Mouse (Mus musculus) MEL (cell line): Measurements from ENCODE around the gene Msi2. TPM values are rescaled to one million over a fixed set of nuclear protein-coding genes. Genes with fewer than 3 reads are reported as not detected.

Experiments
- DNase-seq: peaks from one replicate; pipeline ENCODE4 v3.0.0; 2011; ENCODE audit warnings: low read depth, low spot score
- H3K27ac ChIP-seq: 2 replicates; pipeline ENCODE4 v1.5.1; 2012; ENCODE audit warnings: low read depth, mild to moderate bottlenecking, control low read depth, low read length, moderate library complexity; ENCODE audit not compliant: control insufficient read depth
- H3K27me3 ChIP-seq, 2 experiments: fragments of 150-350 bp in 1 of 2; sonication (generic) in 1 of 2; 2 replicates each; pipeline ENCODE4 v1.6.1; 2012; ENCODE audit warnings: low read length in 2 of 2, mild to moderate bottlenecking in 2 of 2, improper control_type of control experiment in 1 of 2, moderate library complexity in 1 of 2; ENCODE audit not compliant: insufficient read depth in 2 of 2, control insufficient read depth in 1 of 2
- H3K36me3 ChIP-seq, 2 experiments: 2 replicates each; pipeline ENCODE4 v1.6.1; 2012 to 2014; ENCODE audit warnings: low read length in 2 of 2, improper control_type of control experiment in 1 of 2, inconsistent platforms in 1 of 2, mild to moderate bottlenecking in 1 of 2; ENCODE audit not compliant: insufficient read depth in 2 of 2, control insufficient read depth in 1 of 2
- H3K4me1 ChIP-seq, 2 experiments: fragments of 150-350 bp in 1 of 2; sonication (generic) in 1 of 2; 2 replicates each; pipeline ENCODE4 v1.6.1; 2012; ENCODE audit warnings: low read length in 2 of 2, improper control_type of control experiment in 1 of 2, mild to moderate bottlenecking in 1 of 2; ENCODE audit not compliant: insufficient read depth in 2 of 2, control insufficient read depth in 1 of 2
- H3K4me3 ChIP-seq, 2 experiments: fragments of 150-350 bp in 1 of 2; sonication (generic) in 1 of 2; 2 replicates each; pipeline ENCODE4 v1.5.1; 2012; ENCODE audit warnings: low read depth in 2 of 2, low read length in 2 of 2, mild to moderate bottlenecking in 2 of 2, moderate library complexity in 2 of 2, control low read depth in 1 of 2, improper control_type of control experiment in 1 of 2; ENCODE audit not compliant: control insufficient read depth in 1 of 2, insufficient read depth in 1 of 2
- H3K79me2 ChIP-seq: 2 replicates; pipeline ENCODE4 v1.6.1; 2012; ENCODE audit warnings: mild to moderate bottlenecking, low read length, moderate library complexity; ENCODE audit not compliant: control insufficient read depth, poor library complexity, insufficient read depth
- H3K9ac ChIP-seq: 2 replicates; pipeline ENCODE4 v1.6.1; 2012; ENCODE audit warnings: low read depth, mild to moderate bottlenecking, control low read depth, low read length, moderate library complexity; ENCODE audit not compliant: control insufficient read depth, poor library complexity, severe bottlenecking
- H3K9me3 ChIP-seq: fragments of 150-350 bp; sonication (generic); replicated peaks from 2 replicates; pipeline ENCODE4 v1.6.1; 2012; ENCODE audit warnings: mild to moderate bottlenecking, low read length, improper control_type of control experiment, moderate library complexity; ENCODE audit not compliant: insufficient read depth
- EP300 ChIP-seq, 2 experiments: IDR thresholded peaks; 2 replicates each; pipeline ENCODE4 v1.6.1; 2011; ENCODE audit warnings: improper control_type of control experiment in 2 of 2, low read length in 2 of 2, low read depth in 1 of 2, mild to moderate bottlenecking in 1 of 2
- ETS1 ChIP-seq: IDR thresholded peaks from 2 replicates; pipeline ENCODE4 v1.6.1; 2012; ENCODE audit warnings: low read depth, mild to moderate bottlenecking, inconsistent platforms, low read length, improper control_type of control experiment, moderate library complexity
- GATA1 ChIP-seq: IDR thresholded peaks from 2 replicates; pipeline ENCODE4 v1.6.1; 2011; ENCODE audit warnings: low read depth, low read length, improper control_type of control experiment
- MAX ChIP-seq: IDR thresholded peaks from 2 replicates; pipeline ENCODE4 v1.6.1; 2011; ENCODE audit warnings: low read length, improper control_type of control experiment
- NRF1 ChIP-seq: IDR thresholded peaks from 2 replicates; pipeline ENCODE4 v1.6.1; 2014; ENCODE audit warnings: low read depth, mild to moderate bottlenecking, inconsistent platforms, low read length, improper control_type of control experiment, moderate library complexity; ENCODE audit not compliant: poor library complexity, insufficient read depth, severe bottlenecking
- POLR2A ChIP-seq, 2 experiments: IDR thresholded peaks; 2 replicates each; pipeline ENCODE4 v1.6.1; 2011 to 2012; ENCODE audit warnings: low read length in 2 of 2, mild to moderate bottlenecking in 2 of 2, control low read depth in 1 of 2, improper control_type of control experiment in 1 of 2, low read depth in 1 of 2, moderate library complexity in 1 of 2; ENCODE audit not compliant: control insufficient read depth in 1 of 2, insufficient read depth in 1 of 2, poor library complexity in 1 of 2
- POLR2AphosphoS2 ChIP-seq: IDR thresholded peaks from 2 replicates; pipeline ENCODE4 v1.6.1; 2011; ENCODE audit warnings: low read length, improper control_type of control experiment
- RAD21 ChIP-seq: IDR thresholded peaks from 2 replicates; pipeline ENCODE4 v1.6.1; 2011; ENCODE audit warnings: mild to moderate bottlenecking, low read depth, low read length, improper control_type of control experiment
- SIN3A ChIP-seq: IDR thresholded peaks from 2 replicates; pipeline ENCODE4 v1.6.1; 2012; ENCODE audit warnings: low read length, improper control_type of control experiment, inconsistent platforms
- TAL1 ChIP-seq: IDR thresholded peaks from 2 replicates; pipeline ENCODE4 v1.6.1; 2012; ENCODE audit warnings: mild to moderate bottlenecking, inconsistent platforms, low read length, moderate library complexity, mixed read lengths
- TCF12 ChIP-seq: IDR thresholded peaks from 2 replicates; pipeline ENCODE4 v1.6.1; 2014; ENCODE audit warnings: low read depth, mild to moderate bottlenecking, inconsistent platforms, low read length, improper control_type of control experiment, moderate library complexity
- ZC3H11A ChIP-seq: IDR thresholded peaks from 2 replicates; pipeline ENCODE4 v1.6.1; 2012; ENCODE audit warnings: low read depth, mild to moderate bottlenecking, inconsistent platforms, low read length, improper control_type of control experiment
- ZMIZ1 ChIP-seq: IDR thresholded peaks from 2 replicates; pipeline ENCODE4 v1.6.1; 2012; ENCODE audit warnings: low read depth, mild to moderate bottlenecking, inconsistent platforms, low read length, improper control_type of control experiment, moderate library complexity
- ZNF384 ChIP-seq: IDR thresholded peaks from 2 replicates; pipeline ENCODE4 v1.6.1; 2012; ENCODE audit warnings: low read depth, mild to moderate bottlenecking, inconsistent platforms, low read length, improper control_type of control experiment
- polyA plus RNA-seq, 2 experiments: library from polyadenylated mRNA; stranded (reverse) in 1 of 2; unstranded in 1 of 2; fragments of >175 nt in 1 of 2; fragments of >200 nt in 1 of 2; gene quantifications; 2 replicates each; pipeline versions ENCODE4 v1.2.1 to v1.2.4; 2012; ENCODE audit warnings: low replicate concordance in 2 of 2, low read depth in 1 of 2; ENCODE audit not compliant: insufficient read length in 2 of 2, insufficient read depth in 1 of 2, missing spikeins in 1 of 2
- total RNA-seq: library from RNA; depleted of rRNA; stranded (reverse); fragments of 300-350 nt; gene quantifications from 2 replicates; pipeline ENCODE4 v1.2.3, GENCODE M21; 2012

Gene Msi2
- total and polyA plus RNA-seq, 3 experiments: 16.2 to 29.7 TPM; not detected in 1

DNA sequence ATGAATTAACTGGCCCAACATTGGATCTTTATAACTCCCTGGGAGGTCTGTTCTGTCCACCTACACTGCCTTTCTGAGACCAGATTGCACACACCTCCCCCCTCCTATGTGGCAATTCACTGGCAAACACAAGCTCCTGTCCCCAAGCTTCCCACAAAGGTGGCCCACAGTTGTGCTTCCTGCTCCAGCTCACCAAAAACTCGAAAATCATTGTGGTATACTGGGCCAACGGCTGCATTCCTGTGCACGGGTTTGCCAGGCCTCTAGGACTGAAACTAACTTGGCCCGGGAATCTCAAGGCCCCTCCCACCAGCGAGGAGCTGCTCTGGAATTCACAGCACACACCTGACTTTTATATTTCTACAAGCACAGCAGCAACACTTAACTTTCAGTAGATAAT is 31.3 kb downstream of the Msi2 start:
- no peaks in the 10 kb centered on the region for H3K79me2 ChIP-seq
- no peak overlapping the region for H3K9ac ChIP-seq
- H3K27ac ChIP-seq: no peak overlapping the region
- no peaks in the 10 kb centered on the region for H3K9me3 ChIP-seq
- TF ChIP-seq TCF12: no peak
- TF ChIP-seq POLR2A (IDR thresholded peaks at IDR 0.05; ENCODE audit: control insufficient read depth in 1 of 2, insufficient read depth in 1 of 2, low read depth in 1 of 2, low read length in 2 of 2, poor library complexity in 1 of 2): no peak
- no peak for TF ChIP-seq EP300 (IDR thresholded peaks at IDR 0.05; ENCODE audit: low read depth in 1 of 2, low read length in 2 of 2)
- TF ChIP-seq GATA1: no peak
- TF ChIP-seq ZMIZ1: no peak
- TF ChIP-seq ETS1: no peak
- TF ChIP-seq MAX: no peak
- TF ChIP-seq TAL1: no peak
- no peaks in the 10 kb centered on the region for H3K4me1 ChIP-seq
- DNase-seq: no peak
- peaks cover 0 to 4% of the 10 kb centered on the region in 2 experiments; a peak in 2 of 4 replicates for H3K36me3 ChIP-seq
- no peaks in the 10 kb centered on the region for H3K27me3 ChIP-seq
- no peak overlapping the region for H3K4me3 ChIP-seq

DNA sequence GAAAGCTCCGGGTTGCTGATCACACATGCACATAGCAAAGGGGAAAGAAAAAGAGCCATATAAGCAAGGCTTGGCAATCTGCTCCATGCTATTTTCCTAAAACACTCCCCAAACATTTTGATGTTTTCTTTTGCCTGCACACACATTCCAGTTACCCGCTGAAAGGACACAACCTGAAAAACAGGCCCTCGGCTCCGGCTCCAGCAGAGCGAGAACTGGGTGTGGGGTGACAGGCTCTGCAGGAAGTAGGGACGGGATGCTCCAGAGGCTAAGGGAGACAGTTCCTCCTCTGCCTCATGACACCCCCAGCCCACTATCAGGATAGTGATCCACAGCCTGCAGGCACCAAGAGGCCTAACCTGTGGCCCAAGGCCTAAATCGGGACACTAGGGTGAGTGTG is 32.3 kb downstream of the Msi2 start:
- Histone ChIP-seq H3K27ac (no peak overlapping the region), H3K27me3 (no peaks in the 10 kb centered on the region), H3K79me2 (no peaks in the 10 kb centered on the region), H3K4me1 (no peaks in the 10 kb centered on the region), H3K4me3 (no peak overlapping the region), H3K9ac (no peak overlapping the region), H3K36me3 (peaks cover 0 to 4% of the 10 kb centered on the region in 2 experiments; a peak in 2 of 4 replicates), H3K9me3 (no peaks in the 10 kb centered on the region)
- TF ChIP-seq SIN3A: no peak
- DNase-seq: no peak

GRCm38 (mm10) chr11:88683026-88683770 is 35.1 kb downstream of the Msi2 start:
- Histone ChIP-seq H3K27ac (no peak overlapping the region), H3K36me3 (peaks cover 0 to 3% of the 10 kb centered on the region in 2 experiments; a peak in 2 of 4 replicates), H3K9me3 (no peaks in the 10 kb centered on the region), H3K79me2 (no peaks in the 10 kb centered on the region), H3K9ac (no peak overlapping the region), H3K27me3 (no peaks in the 10 kb centered on the region), H3K4me3 (no peak overlapping the region), H3K4me1 (no peaks in the 10 kb centered on the region)
- TF ChIP-seq NRF1: no peak
- no peak for TF ChIP-seq POLR2AphosphoS2
- TF ChIP-seq RAD21: no peak
- TF ChIP-seq ETS1: no peak
- TF ChIP-seq ZNF384: no peak
- no peak for TF ChIP-seq GATA1
- no peak for TF ChIP-seq ZC3H11A
- DNase-seq: no peak
